In the genomic region with DNA sequence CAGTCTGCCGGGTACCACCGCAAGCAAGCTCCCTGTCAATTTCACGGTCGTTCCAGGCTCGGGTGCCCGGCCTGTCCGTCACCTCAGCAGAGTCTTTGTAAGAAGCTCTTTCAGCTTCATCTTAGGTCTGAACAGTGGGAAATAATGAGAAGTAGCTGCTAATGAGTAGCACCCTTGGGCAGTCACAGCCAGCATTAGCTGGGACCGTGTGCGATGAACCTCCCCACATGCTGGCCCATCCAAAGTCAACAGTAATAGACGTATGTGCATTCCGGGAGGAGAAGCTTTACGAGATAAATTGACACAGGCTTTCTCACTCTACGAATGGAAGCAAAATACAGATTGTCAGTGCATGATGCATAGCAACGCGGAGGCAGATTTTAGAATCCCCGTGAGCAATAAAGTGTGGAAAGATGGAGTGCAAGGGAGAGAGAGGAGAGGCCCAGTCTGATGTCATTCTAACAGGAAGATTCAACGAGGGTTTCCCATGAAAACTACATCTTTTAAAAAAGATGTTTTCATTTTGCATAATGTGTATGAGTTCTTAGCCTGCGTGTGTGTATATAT, we compare ENCODE assay signal across 19 mouse cellular contexts.
A peak's percentile ranks its signal among the peaks of the same experiment; 100 is the strongest.
DNase-seq lines count a peak whose midpoint lies in the region; ATAC-seq and TF ChIP-seq lines count a peak whose summit lies in the region.
"Had no signal": no experiment of that assay in that cellular context is flagged by ENCODE, and none has a peak within 500 bp of the region (broad histone marks: within the 10 kb centered on the region; RNA-seq: fewer than 3 reads in every experiment).

No protein-coding gene starts in this region.

- TF ChIP-seq CTCF in brain, embryonic 14.5 days (IDR thresholded peaks at IDR 0.05; ENCODE audit: borderline replicate concordance, extremely low read depth, insufficient read depth, insufficient read length): no peak
- TF ChIP-seq CTCF in liver, postnatal 0 days (IDR thresholded peaks at IDR 0.05; ENCODE audit: low read depth): no peak

- ATAC-seq in frontal cortex, adult (ENCODE audit: low TSS enrichment): peak; percentile 42; the same call in 1 of the 2 replicates
- ATAC-seq in midbrain, embryonic 16.5 days: no peak
- ATAC-seq in midbrain, embryonic 15.5 days (replicated peaks): no peak
- peak; percentile 39 for ATAC-seq in forebrain, embryonic 15.5 days (replicated peaks)
- no peak for ATAC-seq in kidney, embryonic 15.5 days (replicated peaks; ENCODE audit: low FRiP score)
- no peak for ATAC-seq in liver, postnatal 0 days
- ATAC-seq: intestine, embryonic 16.5 days had no signal

- H3K9me3 ChIP-seq in midbrain, embryonic 16.5 days (replicated peaks; ENCODE audit: control insufficient read depth, low read length, poor library complexity, severe bottlenecking): no peaks in the 10 kb centered on the region
- H3K9me3 ChIP-seq in midbrain, embryonic 15.5 days: no peaks in the 10 kb centered on the region
- H3K9me3 ChIP-seq in forebrain, embryonic 15.5 days: no peaks in the 10 kb centered on the region
- no peaks in the 10 kb centered on the region for H3K9me3 ChIP-seq in kidney, embryonic 15.5 days (replicated peaks)
- H3K9me3 ChIP-seq in liver, postnatal 0 days (ENCODE audit: low read length): no peaks in the 10 kb centered on the region
- H3K9me3 ChIP-seq: heart, embryonic 10.5 days; hindbrain, embryonic 15.5 days had no signal

- peaks cover 3% of the 10 kb centered on the region; the same call in 1 of the 2 replicates for H3K36me3 ChIP-seq in midbrain, embryonic 16.5 days (ENCODE audit: control insufficient read depth, insufficient read depth, low read length)
- H3K36me3 ChIP-seq in midbrain, embryonic 15.5 days (replicated peaks): no peaks in the 10 kb centered on the region
- peaks cover 4% of the 10 kb centered on the region; the same call in 1 of the 2 replicates for H3K36me3 ChIP-seq in forebrain, embryonic 15.5 days
- H3K36me3 ChIP-seq in kidney, embryonic 15.5 days: peaks cover 20% of the 10 kb centered on the region
- H3K36me3 ChIP-seq in liver, postnatal 0 days (replicated peaks; ENCODE audit: insufficient read depth, low read length): no peaks in the 10 kb centered on the region
- H3K36me3 ChIP-seq: hindbrain, embryonic 15.5 days had no signal

- H3K4me3 ChIP-seq in midbrain, embryonic 16.5 days (ENCODE audit: low read depth, low read length): no peak overlapping the region
- no peak overlapping the region for H3K4me3 ChIP-seq in midbrain, embryonic 15.5 days
- no peak overlapping the region for H3K4me3 ChIP-seq in forebrain, embryonic 15.5 days
- no peak overlapping the region for H3K4me3 ChIP-seq in kidney, embryonic 15.5 days (replicated peaks)
- H3K4me3 ChIP-seq in liver, postnatal 0 days (ENCODE audit: low read depth, low read length): no peak overlapping the region
- H3K4me3 ChIP-seq: heart, embryonic 10.5 days; hindbrain, embryonic 15.5 days had no signal

- no peak overlapping the region for H3K4me2 ChIP-seq in midbrain, embryonic 16.5 days (ENCODE audit: low read length)
- H3K4me2 ChIP-seq in midbrain, embryonic 15.5 days: no peak overlapping the region
- no peak overlapping the region for H3K4me2 ChIP-seq in forebrain, embryonic 15.5 days (replicated peaks)
- no peak overlapping the region for H3K4me2 ChIP-seq in kidney, embryonic 15.5 days
- no peak overlapping the region for H3K4me2 ChIP-seq in liver, postnatal 0 days (ENCODE audit: low read depth, low read length)
- H3K4me2 ChIP-seq: hindbrain, embryonic 15.5 days had no signal

- no peak for DNase-seq in frontal cortex, postnatal 14 days (ENCODE audit: low spot score in 2 of 2)
- DNase-seq in brain, embryonic 14.5 days (ENCODE audit: low read depth): peak; percentile 65
- DNase-seq in liver, postnatal 0 days: no peak
- DNase-seq: adrenal gland, adult 2 months; adrenal gland, postnatal 36 days; cerebellum, adult 11-12 months; cerebellum, adult 9-10 months; cerebellum, postnatal 25 days; gastrocnemius, postnatal 36 days; heart, adult 11 months; heart, postnatal 14 days had no signal

- 66% methylated on average over 18 of the region's 18 CpGs for WGBS in midbrain, embryonic 16.5 days
- 61% methylated on average over 18 of the region's 18 CpGs for WGBS in midbrain, embryonic 15.5 days
- WGBS in forebrain, embryonic 15.5 days: 49% methylated on average over 18 of the region's 18 CpGs
- WGBS in kidney, embryonic 15.5 days: 73% methylated on average over 18 of the region's 18 CpGs
- WGBS in liver, postnatal 0 days (ENCODE audit: insufficient replicate concordance): 84% methylated on average over 18 of the region's 18 CpGs

- no peak overlapping the region for H3K9ac ChIP-seq in midbrain, embryonic 16.5 days (ENCODE audit: low read depth, low read length)
- H3K9ac ChIP-seq in midbrain, embryonic 15.5 days: no peak overlapping the region
- no peak overlapping the region for H3K9ac ChIP-seq in forebrain, embryonic 15.5 days (replicated peaks)
- no peak overlapping the region for H3K9ac ChIP-seq in kidney, embryonic 15.5 days
- H3K9ac ChIP-seq in liver, postnatal 0 days (replicated peaks): no peak overlapping the region
- H3K9ac ChIP-seq: hindbrain, embryonic 15.5 days had no signal

- TF ChIP-seq POLR2A in brain, embryonic 14.5 days (IDR thresholded peaks at IDR 0.05; ENCODE audit: borderline replicate concordance, extremely low read depth, insufficient read depth, insufficient read length, poor library complexity, severe bottlenecking): no peak

- TF ChIP-seq EP300 in liver, postnatal 0 days (IDR thresholded peaks at IDR 0.05; ENCODE audit: low read depth): no peak

- peaks cover 9% of the 10 kb centered on the region; the same call in 1 of the 2 replicates for H3K4me1 ChIP-seq in midbrain, embryonic 16.5 days (ENCODE audit: control insufficient read depth, insufficient read depth, low read length)
- H3K4me1 ChIP-seq in midbrain, embryonic 15.5 days: peaks cover 15% of the 10 kb centered on the region
- peaks cover 27% of the 10 kb centered on the region for H3K4me1 ChIP-seq in forebrain, embryonic 15.5 days
- H3K4me1 ChIP-seq in kidney, embryonic 15.5 days: peaks cover 16% of the 10 kb centered on the region
- H3K4me1 ChIP-seq in liver, postnatal 0 days (ENCODE audit: insufficient read depth): no peaks in the 10 kb centered on the region
- H3K4me1 ChIP-seq: heart, embryonic 10.5 days had no signal

- H3K27ac ChIP-seq in midbrain, embryonic 16.5 days (ENCODE audit: low read length): 0 out of 2 replicates have a peak overlapping the region, but pooled peaks have one; percentile 10
- H3K27ac ChIP-seq in midbrain, embryonic 15.5 days: no peak overlapping the region
- H3K27ac ChIP-seq in forebrain, embryonic 15.5 days (replicated peaks): peak overlapping the region; percentile 70
- no peak overlapping the region for H3K27ac ChIP-seq in kidney, embryonic 15.5 days
- no peak overlapping the region for H3K27ac ChIP-seq in liver, postnatal 0 days (ENCODE audit: low read depth)
- H3K27ac ChIP-seq: heart, embryonic 10.5 days; hindbrain, embryonic 15.5 days had no signal

- no peaks in the 10 kb centered on the region for H3K27me3 ChIP-seq in midbrain, embryonic 16.5 days (ENCODE audit: control insufficient read depth, insufficient read depth, low read depth, low read length)
- H3K27me3 ChIP-seq in midbrain, embryonic 15.5 days (replicated peaks): no peaks in the 10 kb centered on the region
- no peaks in the 10 kb centered on the region for H3K27me3 ChIP-seq in forebrain, embryonic 15.5 days
- H3K27me3 ChIP-seq in kidney, embryonic 15.5 days: no peaks in the 10 kb centered on the region
- H3K27me3 ChIP-seq in liver, postnatal 0 days (ENCODE audit: insufficient read depth, low read length): no peaks in the 10 kb centered on the region
- H3K27me3 ChIP-seq: hindbrain, embryonic 15.5 days had no signal

Comparison
In these comparisons a context has a peak if more than half of its experiments do, and no peak if none do; other contexts are left out.
1. H3K27ac ChIP-seq: peak in midbrain, embryonic 16.5 days (single experiment) and forebrain, embryonic 15.5 days (single experiment); none in midbrain, embryonic 15.5 days (single experiment), kidney, embryonic 15.5 days (single experiment) and liver, postnatal 0 days (single experiment).
2. ATAC-seq: peak in frontal cortex, adult (single experiment) and forebrain, embryonic 15.5 days (single experiment); none in midbrain, embryonic 16.5 days (single experiment), midbrain, embryonic 15.5 days (single experiment), kidney, embryonic 15.5 days (single experiment) and liver, postnatal 0 days (single experiment).